Mouse (Mus musculus) ZHBTc4 (cell line): ENCODE data around the gene Pkn1.

ENCODE experiments used
- DNase-seq: peaks from one replicate; pipeline ENCODE4 v3.0.0-alpha.2; 2011; ENCODE audit warnings: low read depth, low spot score

Pkn1 gene

DNA sequence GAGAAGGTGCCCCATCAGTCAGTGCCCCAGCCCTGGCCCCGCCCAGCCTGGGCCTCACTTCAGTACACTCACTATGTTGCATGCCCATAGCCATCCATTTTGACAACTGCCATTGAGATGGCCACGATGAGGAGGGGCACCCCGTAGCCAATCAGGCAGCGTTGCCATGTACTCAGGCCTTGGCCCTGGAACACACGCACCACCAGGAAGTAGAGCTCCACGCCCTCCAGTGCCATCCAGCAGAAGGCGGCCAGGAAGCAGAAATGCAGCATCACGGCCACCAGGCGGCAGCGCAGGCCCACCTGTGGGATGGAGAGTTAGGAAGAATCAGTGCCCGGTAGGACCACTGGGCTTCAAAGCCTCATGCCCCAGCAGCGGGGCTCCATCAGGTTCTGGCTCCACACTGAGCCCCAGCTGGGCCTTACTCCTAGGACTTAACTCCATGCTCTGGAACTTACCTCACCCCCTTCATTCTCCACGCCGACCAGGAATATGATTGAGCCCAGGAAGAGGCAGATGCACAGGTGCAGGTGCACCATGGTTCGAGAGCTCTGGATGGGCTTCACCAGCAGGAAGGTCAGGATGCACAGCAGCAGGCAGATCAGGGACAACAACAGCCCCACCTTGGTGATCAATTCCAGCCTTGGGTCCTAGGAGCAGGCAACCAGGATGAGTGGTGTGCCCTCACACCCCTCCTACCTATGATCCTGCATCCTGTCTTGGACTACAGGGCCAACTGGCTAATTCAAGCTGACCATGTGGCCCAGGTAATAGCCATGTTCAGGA, 25.9 kb upstream of the Pkn1 start:
- DNase-seq, result peak; percentile 95

- no peak for DNase-seq
Measured at GRCm38 (mm10) chr8:83723447-83724083, 24.6 kb upstream of the Pkn1 start.

- DNase-seq, result no peak
Measured at GRCm38 (mm10) chr8:83722631-83723030, 23.7 kb upstream of the Pkn1 start.

DNA sequence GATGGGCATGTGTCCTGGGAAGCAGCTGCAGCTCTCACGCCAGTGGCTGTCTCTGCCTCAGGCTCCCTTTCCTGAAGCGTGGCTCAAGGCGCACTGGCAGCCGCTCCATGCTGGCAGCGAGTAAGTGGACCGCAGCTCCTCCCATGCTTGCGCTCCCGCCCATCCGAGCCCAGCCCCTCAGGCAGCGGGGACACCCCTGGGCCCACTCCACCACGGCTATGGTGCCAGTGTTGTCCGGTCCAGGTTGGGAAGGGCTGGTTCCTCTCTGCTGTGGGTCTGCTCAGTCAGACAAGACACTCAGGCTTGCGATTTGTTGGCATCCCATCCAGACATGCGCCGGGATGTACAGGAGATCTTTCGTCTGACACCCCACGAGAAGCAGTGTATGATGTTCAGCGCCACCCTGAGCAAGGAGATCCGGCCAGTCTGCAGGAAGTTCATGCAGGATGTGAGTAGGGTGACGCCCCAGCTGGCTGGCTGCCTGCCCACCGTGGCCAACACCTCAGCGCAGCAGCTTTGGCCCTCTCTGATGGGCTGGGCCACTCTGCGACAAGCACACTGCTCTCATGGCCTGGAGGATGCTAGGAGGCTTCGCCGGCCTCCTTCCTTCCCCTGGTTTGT, 22.5 kb upstream of the Pkn1 start:
- DNase-seq, result no peak

DNA sequence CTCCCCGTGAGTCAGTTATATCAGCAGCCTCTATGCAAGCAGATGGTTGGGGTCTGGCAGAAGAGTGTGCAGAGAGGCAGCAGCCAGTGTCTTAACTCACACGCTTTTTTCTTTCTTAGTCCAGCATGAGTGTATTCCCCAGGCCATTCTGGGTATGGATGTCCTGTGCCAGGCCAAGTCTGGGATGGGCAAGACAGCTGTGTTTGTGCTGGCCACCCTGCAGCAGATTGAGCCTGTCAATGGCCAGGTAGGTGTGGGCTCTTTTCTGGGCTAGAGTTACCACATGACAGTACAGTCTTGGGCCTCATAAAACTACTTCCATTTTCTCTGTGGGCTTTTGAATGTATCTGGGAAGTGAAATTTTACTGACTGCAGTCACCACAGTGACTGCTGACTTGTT, 20.7 kb upstream of the Pkn1 start:
- no peak for DNase-seq

DNA sequence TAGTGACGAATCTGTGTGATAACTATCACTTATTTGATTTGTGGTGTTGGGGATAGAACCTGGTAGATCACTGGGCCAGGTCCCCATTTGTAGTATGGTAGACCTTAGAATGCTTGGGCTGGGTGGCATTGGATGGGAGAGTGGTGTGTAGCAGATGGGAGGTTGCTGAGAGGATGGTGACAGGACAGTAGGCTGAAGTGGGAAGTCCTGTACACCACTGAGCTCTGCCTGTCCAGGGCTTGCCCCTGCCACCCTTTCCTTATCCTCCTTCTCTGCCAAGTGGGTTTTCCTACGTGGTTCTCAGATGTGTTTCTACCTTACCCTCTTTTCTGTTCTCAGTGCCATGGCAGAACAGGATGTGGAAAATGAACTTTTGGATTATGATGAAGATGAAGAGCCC, 20.1 kb upstream of the Pkn1 start:
- no peak for DNase-seq

DNA sequence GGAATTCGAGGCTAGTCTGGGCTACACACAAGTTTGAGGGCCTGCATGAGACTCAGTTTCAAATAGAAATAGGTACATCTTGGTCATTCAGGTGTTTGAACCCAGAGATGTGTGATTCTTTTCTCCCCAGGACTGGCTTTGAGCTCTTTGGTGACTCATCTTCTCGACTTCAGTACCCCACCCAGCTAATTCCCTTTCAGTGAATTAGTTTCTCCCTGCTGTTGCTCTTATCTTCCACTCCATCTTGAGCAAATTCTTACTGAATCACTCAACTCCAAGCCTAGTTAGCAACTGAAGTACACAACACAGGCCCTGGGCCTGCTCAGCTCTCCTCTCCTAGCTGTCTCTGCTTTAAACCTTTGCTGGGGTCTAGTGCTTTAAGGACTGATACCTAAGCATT, 17.6 kb upstream of the Pkn1 start:
- no peak for DNase-seq

GRCm38 (mm10) chr8:83715771-83716170, 16.8 kb upstream of the Pkn1 start:
- DNase-seq, result no peak

- DNase-seq, result peak; percentile 99
Measured at GRCm38 (mm10) chr8:83715031-83715690, 16.2 kb upstream of the Pkn1 start, which contains the start of gene Ddx39. Gene Ddx39 (plus strand): TSS chr8:83715177.

DNA sequence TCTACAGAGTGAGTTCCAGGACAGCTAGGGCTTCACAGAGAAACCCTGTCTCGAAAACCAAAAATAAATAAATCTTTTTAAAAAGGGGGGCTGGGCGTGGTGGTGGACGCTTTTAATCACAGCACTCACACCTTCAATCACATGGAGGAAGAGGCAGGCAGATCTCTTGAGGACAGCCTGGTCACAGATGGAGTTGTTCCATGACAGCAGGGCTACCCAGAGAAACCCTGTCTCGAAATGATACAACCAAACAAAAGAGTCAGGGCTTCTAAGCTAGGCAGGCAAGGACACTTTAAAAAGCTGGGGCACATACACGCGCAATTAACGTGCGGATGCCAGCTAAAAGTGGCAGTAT, 15.7 kb upstream of the Pkn1 start:
- no peak for DNase-seq

GRCm38 (mm10) chr8:83707554-83707953, 8.6 kb upstream of the Pkn1 start:
- no peak for DNase-seq

DNA sequence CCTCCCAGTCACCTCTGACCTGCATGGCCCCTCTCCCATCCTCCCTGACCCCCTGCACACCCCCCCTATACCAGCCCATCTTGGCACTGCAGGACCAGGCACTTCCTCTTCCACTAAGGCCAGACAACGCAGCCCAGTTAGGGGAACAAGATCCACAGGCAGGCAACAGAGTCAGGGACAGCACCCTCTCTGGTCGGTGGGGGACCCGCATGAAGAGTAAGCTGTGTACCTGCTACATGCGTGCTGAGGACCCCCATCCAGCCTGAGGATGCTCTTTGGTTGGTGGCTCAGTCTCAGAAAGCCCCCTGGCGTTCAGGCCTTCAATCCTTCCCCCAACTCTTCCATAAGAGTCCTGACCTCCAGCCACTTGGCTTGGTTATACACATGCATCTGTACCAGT, 7.4 kb upstream of the Pkn1 start:
- DNase-seq, result peak; percentile 93

DNA sequence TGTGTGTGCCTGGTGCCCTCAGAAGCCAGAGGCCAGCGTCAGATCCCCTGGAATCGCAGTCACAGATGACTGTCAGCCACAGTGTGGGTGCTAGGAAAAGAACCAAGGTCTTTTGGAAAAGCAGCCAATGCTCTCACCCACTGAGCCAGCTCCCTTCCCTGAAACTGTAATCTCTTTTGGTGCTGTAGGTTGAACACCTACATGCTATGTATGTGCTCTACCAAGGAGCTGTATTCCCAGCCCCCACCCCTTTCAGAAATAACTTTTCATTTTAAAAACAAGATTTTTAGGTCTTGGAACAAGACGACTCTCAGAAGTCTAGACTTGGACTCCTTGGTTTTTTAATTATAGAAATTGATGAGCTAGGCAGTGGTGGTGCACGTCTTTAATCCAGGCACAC, 4.4 kb upstream of the Pkn1 start:
- DNase-seq, result no peak

- DNase-seq, result no peak
Measured at GRCm38 (mm10) chr8:83700423-83701085, 1.6 kb upstream of the Pkn1 start.

DNA sequence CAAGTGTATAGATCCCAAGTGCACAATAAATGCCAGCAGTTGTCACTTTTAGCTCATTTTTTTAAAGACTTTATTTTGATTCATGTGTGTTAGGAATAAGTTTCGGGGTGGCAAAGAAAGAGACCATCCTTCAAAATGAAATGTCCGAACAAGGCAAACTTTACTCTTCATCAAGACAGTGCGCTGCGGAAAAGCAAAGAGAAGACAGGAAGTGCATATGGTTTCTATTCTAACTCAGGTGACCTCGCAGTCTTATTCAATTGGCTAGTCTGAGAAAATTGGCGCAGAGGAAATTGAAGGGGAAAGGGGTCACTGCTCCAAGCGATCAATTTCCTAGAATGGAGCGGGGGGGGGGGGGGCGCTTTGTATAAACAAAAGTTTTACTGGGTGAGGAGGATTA, 587 bp upstream of the Pkn1 start:
- DNase-seq, result no peak

DNA sequence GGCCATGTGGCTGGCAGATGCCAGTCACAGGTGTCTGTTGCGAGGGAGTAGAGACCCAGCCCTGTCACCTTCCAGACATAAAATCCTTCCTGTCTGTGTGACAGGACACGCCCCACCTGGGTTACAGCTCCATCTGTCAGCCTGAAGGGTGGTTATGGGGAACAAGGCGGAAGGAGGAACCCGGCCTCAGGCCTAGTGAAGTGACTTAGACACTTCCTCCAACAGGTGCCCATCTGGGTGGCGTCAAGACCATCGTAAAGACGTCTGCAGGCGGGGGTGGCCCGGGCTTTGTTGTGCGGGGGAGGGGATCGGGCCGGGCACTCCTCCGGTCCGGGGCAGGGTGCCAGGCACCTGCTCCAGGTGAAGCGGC, 703 bp downstream of the Pkn1 start:
- DNase-seq, result peak; percentile 48

GRCm38 (mm10) chr8:83697374-83698220, 1.4 kb downstream of the Pkn1 start:
- no peak for DNase-seq

- no peak for DNase-seq
Measured at GRCm38 (mm10) chr8:83695351-83696106, 3.5 kb downstream of the Pkn1 start.

GRCm38 (mm10) chr8:83694369-83695160, 4.4 kb downstream of the Pkn1 start:
- DNase-seq, result no peak
